Comparison of ENCODE assay signal across 8 mouse cellular contexts in the genomic region with DNA sequence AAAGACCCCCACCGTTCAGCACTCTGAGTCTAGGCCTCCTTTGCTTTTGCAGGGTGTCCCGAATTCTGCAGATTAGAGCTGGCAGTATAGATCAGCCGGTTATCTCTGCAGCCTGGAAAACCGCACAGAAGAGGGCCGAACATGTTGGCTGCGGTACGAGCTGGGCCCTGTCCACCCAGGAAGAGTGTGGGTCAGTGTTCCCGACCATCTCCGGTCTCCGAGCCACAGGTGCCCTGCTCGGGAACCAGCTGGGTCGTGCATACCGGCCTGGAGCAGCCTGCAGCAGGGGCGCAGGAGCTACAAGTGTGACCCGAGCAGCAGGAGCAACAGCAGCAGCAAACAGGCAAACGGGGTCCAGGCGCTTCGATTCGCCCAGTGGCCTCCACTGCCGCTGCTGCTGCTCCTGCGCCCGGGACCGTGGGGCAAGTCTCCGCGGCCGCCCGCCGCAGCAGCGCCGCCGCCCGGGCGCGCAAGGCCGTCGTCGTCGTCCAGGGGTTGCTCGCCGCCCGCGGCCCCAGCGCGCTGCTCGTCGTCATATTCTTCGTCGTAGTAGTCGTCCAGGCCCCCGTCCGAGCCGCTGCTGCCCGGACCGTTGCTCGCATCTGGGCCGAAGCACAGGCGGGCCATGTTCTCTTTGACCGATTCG. TPM values are rescaled to one million over a fixed set of nuclear protein-coding genes. Genes with fewer than 3 reads are reported as not detected.
DNase-seq lines count a peak whose midpoint lies in the region; ATAC-seq lines count a peak whose summit lies in the region.

No protein-coding gene starts in this region.

- peak overlapping the region; percentile 63 for H3K4me3 ChIP-seq in lung, embryonic 15.5 days
- peak overlapping the region; percentile 79 for H3K4me3 ChIP-seq in intestine, embryonic 14.5 days (ENCODE audit: low read depth, low read length)
- peak overlapping the region; percentile 67 for H3K4me3 ChIP-seq in liver, embryonic 11.5 days (ENCODE audit: low read depth, low read length)

- H3K4me1 ChIP-seq in lung, embryonic 15.5 days = peaks cover 30% of the 10 kb centered on the region
- peaks cover 11% of the 10 kb centered on the region for H3K4me1 ChIP-seq in intestine, embryonic 14.5 days (replicated peaks; ENCODE audit: control insufficient read depth, insufficient read depth, low read length)
- H3K4me1 ChIP-seq in liver, embryonic 11.5 days (replicated peaks; ENCODE audit: control insufficient read depth, insufficient read depth, low read length) = 0 out of 2 replicates have a peak, but pooled peaks cover 3% of the 10 kb centered on the region

- H3K4me2 ChIP-seq in lung, embryonic 15.5 days = peak overlapping the region; percentile 92
- peak overlapping the region; percentile 60 for H3K4me2 ChIP-seq in intestine, embryonic 14.5 days (ENCODE audit: low read length)
- peak overlapping the region; percentile 83 for H3K4me2 ChIP-seq in liver, embryonic 11.5 days

- no peaks in the 10 kb centered on the region for H3K36me3 ChIP-seq in lung, embryonic 15.5 days
- no peaks in the 10 kb centered on the region for H3K36me3 ChIP-seq in intestine, embryonic 14.5 days (ENCODE audit: control insufficient read depth, insufficient read depth, low read length)
- no peaks in the 10 kb centered on the region for H3K36me3 ChIP-seq in liver, embryonic 11.5 days (ENCODE audit: control insufficient read depth, insufficient read depth, low read length)

- ATAC-seq in lung, embryonic 15.5 days (ENCODE audit: borderline replicate concordance, extremely low read depth, low FRiP score, low TSS enrichment) = no peak
- ATAC-seq in intestine, embryonic 14.5 days (replicated peaks; ENCODE audit: low FRiP score, low TSS enrichment, low read depth) = no peak; the same call in 1 of the 2 replicates
- no peak for ATAC-seq in liver, embryonic 11.5 days (replicated peaks; ENCODE audit: low FRiP score)
- no peak for ATAC-seq in monocyte, adult 5-6 weeks (replicated peaks; ENCODE audit: insufficient number of reproducible peaks, low FRiP score, low TSS enrichment, poor library complexity, severe bottlenecking)

- no peak for DNase-seq in lung, postnatal 25 days (ENCODE audit: low spot score)
- peak; percentile 71 for DNase-seq in adrenal gland, postnatal 14 days
- DNase-seq in forelimb bud, embryonic 11.5 days (ENCODE audit: low read depth, low spot score) = peak; percentile 18
- DNase-seq in intestine, embryonic 14.5 days (ENCODE audit: low spot score) = peak; percentile 72
- DNase-seq in liver, embryonic 11.5 days (ENCODE audit: low spot score) = peak; percentile 57
- DNase-seq in right cerebral cortex, adult 18-20 months = peak; percentile 25

- H3K27ac ChIP-seq in lung, embryonic 15.5 days = peak overlapping the region; percentile 95
- peak overlapping the region; percentile 99 for H3K27ac ChIP-seq in intestine, embryonic 14.5 days (ENCODE audit: low read depth)
- H3K27ac ChIP-seq in liver, embryonic 11.5 days (ENCODE audit: low read depth, low read length) = peak overlapping the region; percentile 90

- peak overlapping the region; percentile 79 for H3K9ac ChIP-seq in lung, embryonic 15.5 days
- H3K9ac ChIP-seq in intestine, embryonic 14.5 days (ENCODE audit: low read length) = peak overlapping the region; percentile 97
- peak overlapping the region; percentile 74 for H3K9ac ChIP-seq in liver, embryonic 11.5 days (ENCODE audit: low read depth, low read length)

- WGBS in lung, embryonic 15.5 days = 1% methylated on average over 53 of the region's 59 CpGs
- under 1% methylated on average over 59 of the region's 59 CpGs for WGBS in intestine, embryonic 14.5 days
- WGBS in liver, embryonic 11.5 days = 1% methylated on average over 59 of the region's 59 CpGs

- no peaks in the 10 kb centered on the region for H3K9me3 ChIP-seq in lung, embryonic 15.5 days
- H3K9me3 ChIP-seq in intestine, embryonic 14.5 days (ENCODE audit: control insufficient read depth, low read length) = no peaks in the 10 kb centered on the region
- H3K9me3 ChIP-seq in liver, embryonic 11.5 days (ENCODE audit: control insufficient read depth, low read length) = no peaks in the 10 kb centered on the region

- peaks cover 56% of the 10 kb centered on the region for H3K27me3 ChIP-seq in lung, embryonic 15.5 days
- H3K27me3 ChIP-seq in intestine, embryonic 14.5 days (replicated peaks; ENCODE audit: control insufficient read depth, insufficient read depth, low read length) = peaks cover 10% of the 10 kb centered on the region; the same call in 1 of the 2 replicates
- peaks cover 50% of the 10 kb centered on the region for H3K27me3 ChIP-seq in liver, embryonic 11.5 days (replicated peaks; ENCODE audit: control insufficient read depth, insufficient read depth, low read length)

RNA-seq across cellular contexts. Expression of gene Gas1, which starts 1.6 kb away (rescaled TPM):
- polyA plus RNA-seq in lung, embryonic 15.5 days (2015; fragmentation: Nextera tagmentation; extraction: Ambion mirVana) = 24.4 and 25.2 TPM in 2 replicates
- 48.4 and 52.2 TPM in 2 replicates for total RNA-seq in adrenal gland, postnatal 14 days (2021)
- polyA plus RNA-seq in intestine, embryonic 14.5 days (2014; fragmentation: Nextera tagmentation; extraction: Ambion mirVana) = 116 and 120 TPM in 2 replicates
- 27.5 and 29.4 TPM in 2 replicates for polyA plus RNA-seq in liver, embryonic 11.5 days (2014; fragmentation: Nextera tagmentation; extraction: Ambion mirVana)
- not detected in 3 replicates for total RNA-seq in monocyte, adult 5-6 weeks (2017)
